ENCODE assay signal across 25 mouse cellular contexts in the genomic region with DNA sequence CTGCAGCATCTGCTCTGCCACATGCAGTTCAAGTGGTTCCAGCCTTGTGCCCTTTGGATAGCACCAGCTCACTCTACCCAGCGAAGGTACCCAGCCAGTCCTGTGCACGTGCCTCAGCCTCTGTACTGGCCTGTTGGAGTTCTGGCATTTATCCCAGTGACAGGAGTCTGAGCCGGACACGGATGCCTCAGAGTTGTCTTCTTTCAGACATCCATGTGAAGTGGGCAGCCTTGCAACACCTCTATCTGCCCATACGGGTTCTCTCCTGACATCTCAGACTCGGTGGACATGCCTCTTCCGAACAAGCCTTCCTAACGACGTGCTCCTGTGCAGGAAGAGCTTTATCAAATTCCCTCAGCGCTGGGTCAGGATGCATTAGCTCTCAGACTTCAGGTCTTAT. TPM values are rescaled to one million over a fixed set of nuclear protein-coding genes. Genes with fewer than 3 reads are reported as not detected.
DNase-seq lines count a peak whose midpoint lies in the region; ATAC-seq lines count a peak whose summit lies in the region.
"Had no signal": no experiment of that assay in that cellular context is flagged by ENCODE, and none has a peak within 500 bp of the region (broad histone marks: within the 10 kb centered on the region; RNA-seq: fewer than 3 reads in every experiment).

No protein-coding gene starts in this region.

- WGBS in heart, embryonic 10.5 days = 18% methylated on average over 10 of the region's 10 CpGs
- 91% methylated on average over 10 of the region's 10 CpGs for WGBS in midbrain, embryonic 11.5 days
- 85% methylated on average over 10 of the region's 10 CpGs for WGBS in midbrain, embryonic 14.5 days

- no peak overlapping the region for H3K4me3 ChIP-seq in heart, embryonic 10.5 days
- no peak overlapping the region for H3K4me3 ChIP-seq in midbrain, embryonic 11.5 days (ENCODE audit: low read depth, low read length)
- no peak overlapping the region for H3K4me3 ChIP-seq in midbrain, embryonic 14.5 days (replicated peaks; ENCODE audit: low read depth, low read length)
- H3K4me3 ChIP-seq: embryonic facial prominence, embryonic 13.5 days; embryonic facial prominence, embryonic 15.5 days; erythroblast, embryonic 14.5 days; forebrain, embryonic 10.5 days; forebrain, embryonic 12.5 days had no signal

- H3K9me3 ChIP-seq in heart, embryonic 10.5 days = no peaks in the 10 kb centered on the region
- H3K9me3 ChIP-seq in midbrain, embryonic 11.5 days (ENCODE audit: control insufficient read depth, low read length) = no peaks in the 10 kb centered on the region
- no peaks in the 10 kb centered on the region for H3K9me3 ChIP-seq in midbrain, embryonic 14.5 days (ENCODE audit: control insufficient read depth, low read length)
- H3K9me3 ChIP-seq: embryonic facial prominence, embryonic 13.5 days; embryonic facial prominence, embryonic 15.5 days; forebrain, embryonic 10.5 days; forebrain, embryonic 12.5 days had no signal

- H3K4me2 ChIP-seq in midbrain, embryonic 11.5 days = no peak overlapping the region
- H3K4me2 ChIP-seq in midbrain, embryonic 14.5 days (ENCODE audit: low read length) = no peak overlapping the region
- H3K4me2 ChIP-seq: embryonic facial prominence, embryonic 13.5 days; embryonic facial prominence, embryonic 15.5 days; forebrain, embryonic 12.5 days had no signal

- DNase-seq in cerebellum, postnatal 14 days = peak; percentile 34 to 44
- DNase-seq in cerebellum, postnatal 36 days = no peak
- peak; percentile 75 for DNase-seq in heart, embryonic 10.5 days (ENCODE audit: low spot score)
- no peak for DNase-seq in heart, postnatal 36 days
- peak; percentile 67 for DNase-seq in midbrain, embryonic 11.5 days (ENCODE audit: low spot score, missing footprints)
- no peak for DNase-seq in midbrain, embryonic 14.5 days
- no peak for DNase-seq in embryo, embryonic 10.5 days (ENCODE audit: low spot score)
- DNase-seq: adrenal gland, adult 8-10 months; adrenal gland, postnatal 14 days; adrenal gland, postnatal 36 days; cerebellum, adult 11-12 months; cerebellum, adult 8-10 months; cerebellum, adult 9-11 months; embryo, embryonic 11 days had no signal

- peaks cover 6% of the 10 kb centered on the region; the same call in 1 of the 2 replicates for H3K36me3 ChIP-seq in heart, embryonic 10.5 days
- H3K36me3 ChIP-seq in midbrain, embryonic 11.5 days (ENCODE audit: control insufficient read depth, insufficient read depth, low read length) = no peaks in the 10 kb centered on the region; the same call in 1 of the 2 replicates
- peaks cover 10% of the 10 kb centered on the region for H3K36me3 ChIP-seq in midbrain, embryonic 14.5 days (ENCODE audit: control insufficient read depth, insufficient read depth, low read length)

- no peaks in the 10 kb centered on the region for H3K27me3 ChIP-seq in heart, embryonic 10.5 days (ENCODE audit: insufficient read depth, poor library complexity, severe bottlenecking)
- no peaks in the 10 kb centered on the region for H3K27me3 ChIP-seq in midbrain, embryonic 11.5 days (ENCODE audit: control insufficient read depth, insufficient read depth, low read length)
- no peaks in the 10 kb centered on the region for H3K27me3 ChIP-seq in midbrain, embryonic 14.5 days (ENCODE audit: control insufficient read depth, insufficient read depth, low read length)
- H3K27me3 ChIP-seq: embryonic facial prominence, embryonic 13.5 days; embryonic facial prominence, embryonic 15.5 days; forebrain, embryonic 12.5 days; Patski had no signal

- no peak overlapping the region for H3K27ac ChIP-seq in heart, embryonic 10.5 days
- H3K27ac ChIP-seq in midbrain, embryonic 11.5 days (ENCODE audit: low read depth, low read length) = no peak overlapping the region
- no peak overlapping the region for H3K27ac ChIP-seq in midbrain, embryonic 14.5 days (replicated peaks; ENCODE audit: low read depth, low read length)
- H3K27ac ChIP-seq: embryonic facial prominence, embryonic 13.5 days; embryonic facial prominence, embryonic 15.5 days; forebrain, embryonic 10.5 days; forebrain, embryonic 12.5 days had no signal

- no peak overlapping the region for H3K9ac ChIP-seq in midbrain, embryonic 11.5 days (ENCODE audit: low read length)
- H3K9ac ChIP-seq in midbrain, embryonic 14.5 days (replicated peaks; ENCODE audit: low read length) = no peak overlapping the region
- H3K9ac ChIP-seq: embryonic facial prominence, embryonic 13.5 days; embryonic facial prominence, embryonic 15.5 days; forebrain, embryonic 12.5 days had no signal

- intact Hi-C loops in heart, postnatal 36 days (cut with DNase I) = loop anchor here (5.0 to 10.0 kb wide), 2 partner anchors 96 to 329 kb away; no protein-coding TSS in a partner anchor

- peaks cover 13% of the 10 kb centered on the region; the same call in 1 of the 2 replicates for H3K4me1 ChIP-seq in heart, embryonic 10.5 days
- H3K4me1 ChIP-seq in midbrain, embryonic 11.5 days (ENCODE audit: control insufficient read depth, insufficient read depth, low read length) = no peaks in the 10 kb centered on the region
- no peaks in the 10 kb centered on the region for H3K4me1 ChIP-seq in midbrain, embryonic 14.5 days (ENCODE audit: control insufficient read depth, insufficient read depth, low read length)
- H3K4me1 ChIP-seq: embryonic facial prominence, embryonic 13.5 days; embryonic facial prominence, embryonic 15.5 days; forebrain, embryonic 12.5 days had no signal

- no peak for ATAC-seq in midbrain, embryonic 11.5 days (ENCODE audit: low FRiP score)
- no peak for ATAC-seq in midbrain, embryonic 14.5 days (ENCODE audit: low FRiP score, low TSS enrichment)
- ATAC-seq: activated CD4-positive, CD25-positive, alpha-beta regulatory T cell, adult 4 months; forebrain, embryonic 14.5 days; forebrain, embryonic 16.5 days; Patski had no signal

RNA-seq across cellular contexts. Expression of a gene that starts 47.9 kb away (rescaled TPM):
- polyA plus RNA-seq in heart, embryonic 10.5 days (2016; fragmentation: Nextera tagmentation; extraction: Ambion mirVana) = 3.0 and 3.8 TPM in 2 replicates
- total RNA-seq in heart, postnatal 36 days (2021) = 1 to 10 TPM; 6.2 to 7.2 TPM
- 1.3 and 1.5 TPM in 2 replicates for polyA plus RNA-seq in midbrain, embryonic 11.5 days (2014; fragmentation: Nextera tagmentation; extraction: Ambion mirVana)
- 4.9 and 6.9 TPM in 2 replicates for polyA plus RNA-seq in midbrain, embryonic 14.5 days (2014; fragmentation: Nextera tagmentation; extraction: Ambion mirVana)
- total RNA-seq: MEL had no signal
- polyA plus RNA-seq: activated CD4-positive, CD25-positive, alpha-beta regulatory T cell, adult 4 months; C2C12; erythroblast, embryonic 14.5 days had no signal

Comparison
In these comparisons a context has a peak if more than half of its experiments do, and no peak if none do; other contexts are left out.
1. DNase-seq: peak in cerebellum, postnatal 14 days (2 of 2), heart, embryonic 10.5 days (single experiment) and midbrain, embryonic 11.5 days (single experiment); none in cerebellum, postnatal 36 days (0 of 2), heart, postnatal 36 days (0 of 2), midbrain, embryonic 14.5 days (single experiment) and embryo, embryonic 10.5 days (single experiment).